In genomic region chr1:153424271-153424670, GRCm38 (mm10) we compare ENCODE assay signal across 8 mouse cellular contexts. TPM values are rescaled to one million over a fixed set of nuclear protein-coding genes. Genes with fewer than 3 reads are reported as not detected.
DNase-seq lines count a peak whose midpoint lies in the region; ATAC-seq and TF ChIP-seq lines count a peak whose summit lies in the region.

No protein-coding gene starts in this region.

- peak overlapping the region; percentile 97 for H3K4me2 ChIP-seq in hindbrain, embryonic 16.5 days (ENCODE audit: low read length)
- peak overlapping the region; percentile 98 for H3K4me2 ChIP-seq in midbrain, embryonic 12.5 days (replicated peaks)

- peak; percentile 72 for ATAC-seq in common myeloid progenitor, adult 5-6 weeks (replicated peaks; ENCODE audit: low read depth, poor library complexity, severe bottlenecking)
- ATAC-seq in hindbrain, embryonic 16.5 days = peak; percentile 40
- peak; percentile 25; the same call in 1 of the 2 replicates for ATAC-seq in midbrain, embryonic 12.5 days (ENCODE audit: low FRiP score, low read depth)

- H3K27ac ChIP-seq in gastrocnemius, adult 2 months = no peak overlapping the region
- H3K27ac ChIP-seq in hindbrain, embryonic 16.5 days (ENCODE audit: low read depth, low read length) = no peak overlapping the region
- no peak overlapping the region for H3K27ac ChIP-seq in midbrain, embryonic 12.5 days (replicated peaks)

- no peak for DNase-seq in gastrocnemius, adult 2 months
- DNase-seq in gastrocnemius, postnatal 25 days = no peak
- peak; percentile 56 for DNase-seq in CD4-positive, CD25-positive, alpha-beta regulatory T cell, adult 2 months (ENCODE audit: low read depth, low spot score)
- no peak for DNase-seq in right cerebral cortex, postnatal 25 days
- DNase-seq in natural killer cell, adult 2 months (ENCODE audit: low spot score in 2 of 2) = no peak

- H3K9me3 ChIP-seq in hindbrain, embryonic 16.5 days (ENCODE audit: control insufficient read depth, low read length) = no peaks in the 10 kb centered on the region
- no peaks in the 10 kb centered on the region for H3K9me3 ChIP-seq in midbrain, embryonic 12.5 days

- intact Hi-C loops in gastrocnemius, adult 2 months (cut with DNase I) = no loop called here

- TF ChIP-seq CTCF in gastrocnemius, adult 2 months (IDR thresholded peaks at IDR 0.05) = no peak

- no peaks in the 10 kb centered on the region for H3K27me3 ChIP-seq in hindbrain, embryonic 16.5 days (replicated peaks; ENCODE audit: control insufficient read depth, insufficient read depth, low read length)
- peaks cover 31% of the 10 kb centered on the region for H3K27me3 ChIP-seq in midbrain, embryonic 12.5 days

- no peak overlapping the region; the same call in 1 of the 2 replicates for H3K9ac ChIP-seq in hindbrain, embryonic 16.5 days (ENCODE audit: low read depth, low read length)
- no peak overlapping the region for H3K9ac ChIP-seq in midbrain, embryonic 12.5 days (replicated peaks)

- WGBS in hindbrain, embryonic 16.5 days = 32% methylated on average over 12 of the region's 12 CpGs
- 44% methylated on average over 12 of the region's 12 CpGs for WGBS in midbrain, embryonic 12.5 days

- H3K4me1 ChIP-seq in hindbrain, embryonic 16.5 days (ENCODE audit: control insufficient read depth, insufficient read depth, low read depth, low read length) = peaks cover 4% of the 10 kb centered on the region; the same call in 1 of the 2 replicates
- H3K4me1 ChIP-seq in midbrain, embryonic 12.5 days = peaks cover 14% of the 10 kb centered on the region

- no peaks in the 10 kb centered on the region for H3K36me3 ChIP-seq in hindbrain, embryonic 16.5 days (ENCODE audit: control insufficient read depth, insufficient read depth, low read length)
- H3K36me3 ChIP-seq in midbrain, embryonic 12.5 days = no peaks in the 10 kb centered on the region

- peak overlapping the region; percentile 17; the same call in 1 of the 2 replicates for H3K4me3 ChIP-seq in gastrocnemius, adult 2 months
- peak overlapping the region; percentile 68 for H3K4me3 ChIP-seq in hindbrain, embryonic 16.5 days (ENCODE audit: low read length)
- H3K4me3 ChIP-seq in midbrain, embryonic 12.5 days = peak overlapping the region; percentile 61

RNA-seq across cellular contexts. Expression of gene Shcbp1l, which starts 0.7 kb away (rescaled TPM):
- total RNA-seq in gastrocnemius, adult 2 months (2021) = not detected
- total RNA-seq in gastrocnemius, postnatal 25 days (2021) = not detected
- total RNA-seq in common myeloid progenitor, adult 5-6 weeks (2017) = 0.68 and 1.0 TPM in 2 replicates
- polyA plus RNA-seq in hindbrain, embryonic 16.5 days (2015; fragmentation: Nextera tagmentation; extraction: Ambion mirVana) = 0.63 and 0.97 TPM in 2 replicates
- 0.17 and 0.22 TPM in 2 replicates for polyA plus RNA-seq in midbrain, embryonic 12.5 days (2016; fragmentation: Nextera tagmentation; extraction: Ambion mirVana)

Comparison
In these comparisons a context has a peak if more than half of its experiments do, and no peak if none do; other contexts are left out.
1. H3K4me3 ChIP-seq: peak in every context shown above with its lines; median percentile 68 in hindbrain, embryonic 16.5 days; 61 in midbrain, embryonic 12.5 days; 17 in gastrocnemius, adult 2 months.